Mouse (Mus musculus) c-Kit-positive CD71-positive TER-119-positive erythroid progenitor cells, embryonic 14.5 days (primary cell): ENCODE data around the gene BC030500.

Experiments
- DNase-seq: peaks from one replicate; pipeline ENCODE4 v3.0.0-alpha.2; 2013; ENCODE audit warnings: low spot score

Gene BC030500

DNA sequence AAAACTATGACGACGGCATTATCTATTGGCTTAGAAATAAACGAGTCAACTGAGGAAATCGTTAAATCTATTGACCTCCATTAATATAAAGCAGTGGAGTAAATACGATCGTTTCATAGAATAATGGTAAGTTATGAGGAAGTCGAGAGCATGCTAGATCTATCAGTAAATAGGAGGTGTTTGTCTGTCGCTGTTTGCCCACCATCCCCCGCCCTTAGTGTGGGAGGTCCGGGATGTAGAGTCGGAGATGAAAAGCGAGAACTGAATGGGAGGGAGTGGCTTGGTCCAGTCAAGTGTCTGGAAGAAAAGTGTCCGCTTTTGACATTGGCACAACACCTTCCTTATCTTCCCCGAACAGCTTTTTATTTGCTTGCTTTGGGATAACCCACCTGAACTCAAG is at the start of gene BC030500:
Gene BC030500 (plus strand): TSS at position 79 of the 400 bp plus-strand sequence.
- no peak for DNase-seq

DNA sequence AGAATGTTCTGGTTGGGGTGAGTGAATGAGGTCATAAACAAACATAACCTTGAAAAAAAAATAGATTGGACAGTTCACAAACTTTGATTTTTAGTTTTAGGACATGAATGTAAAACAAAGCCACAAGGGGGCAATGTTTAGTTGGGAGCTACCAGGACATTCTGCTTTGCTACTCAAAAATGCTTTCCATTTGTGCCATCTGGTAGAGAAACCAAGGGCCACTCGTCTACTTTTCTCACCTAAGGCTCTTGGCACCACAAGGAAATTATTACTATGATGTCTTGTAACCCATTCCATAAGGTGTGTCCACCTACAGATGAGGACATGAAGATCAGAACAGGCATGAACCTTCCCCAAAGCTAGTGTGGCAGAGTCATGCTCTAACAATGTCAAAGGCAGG is 25.1 kb upstream of the BC030500 start:
- no peak for DNase-seq

DNA sequence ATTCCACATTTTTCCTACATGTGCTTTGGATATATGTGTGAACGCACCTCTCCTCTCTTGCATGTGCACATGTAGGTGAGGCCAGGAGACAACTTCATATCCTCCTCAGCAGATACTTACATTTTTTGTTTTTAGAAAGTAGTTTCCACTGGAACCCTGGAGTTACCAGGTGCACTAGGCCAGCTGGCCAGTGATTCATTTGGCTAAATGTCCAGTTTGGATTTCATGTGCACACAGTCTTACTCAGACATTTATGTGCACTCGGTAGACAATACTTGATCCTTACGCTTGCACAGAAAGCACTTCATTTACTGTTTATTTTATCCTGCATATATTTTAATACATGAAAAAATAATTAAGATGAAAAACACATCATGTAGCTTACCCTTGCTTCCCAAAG is 21.0 kb upstream of the BC030500 start:
- no peak for DNase-seq

DNA sequence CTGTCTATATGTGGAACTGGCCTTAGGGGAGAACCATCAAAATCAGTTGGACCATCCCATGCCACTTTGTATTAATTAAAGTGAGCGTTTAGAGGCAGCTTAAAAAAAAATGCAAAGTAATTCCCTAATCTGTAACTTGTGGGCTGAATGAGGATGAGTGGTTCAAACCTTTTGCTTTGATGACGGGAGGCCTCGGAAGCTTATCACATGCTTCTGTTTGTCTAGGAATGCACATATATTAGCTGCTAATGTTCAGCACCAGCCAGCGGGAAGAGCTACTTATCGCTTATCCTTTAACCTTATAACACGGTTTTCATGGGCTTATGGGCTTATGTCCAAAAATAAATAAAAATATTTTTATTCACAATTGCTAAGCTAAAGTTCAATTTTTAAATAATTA is 15.6 kb upstream of the BC030500 start:
- no peak for DNase-seq

DNA sequence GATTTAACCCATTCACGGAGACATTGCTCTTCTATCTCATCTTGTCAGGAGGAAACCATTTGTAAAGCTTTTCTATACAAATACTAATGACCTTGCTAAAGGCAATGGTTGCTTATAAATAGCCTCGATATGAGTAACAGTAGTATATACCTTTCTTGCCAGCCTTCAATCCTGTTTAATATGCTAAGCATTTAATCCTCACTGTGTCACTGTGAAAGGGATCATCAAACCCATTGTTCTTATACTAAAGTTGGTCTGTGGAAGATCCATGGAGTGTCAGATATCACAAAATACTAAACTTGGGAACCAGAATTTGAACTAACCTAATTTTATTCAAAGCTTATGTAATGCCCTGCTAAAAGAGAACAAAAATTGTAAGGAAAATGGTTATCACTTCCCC is 7.1 kb upstream of the BC030500 start:
- DNase-seq, result no peak

DNA sequence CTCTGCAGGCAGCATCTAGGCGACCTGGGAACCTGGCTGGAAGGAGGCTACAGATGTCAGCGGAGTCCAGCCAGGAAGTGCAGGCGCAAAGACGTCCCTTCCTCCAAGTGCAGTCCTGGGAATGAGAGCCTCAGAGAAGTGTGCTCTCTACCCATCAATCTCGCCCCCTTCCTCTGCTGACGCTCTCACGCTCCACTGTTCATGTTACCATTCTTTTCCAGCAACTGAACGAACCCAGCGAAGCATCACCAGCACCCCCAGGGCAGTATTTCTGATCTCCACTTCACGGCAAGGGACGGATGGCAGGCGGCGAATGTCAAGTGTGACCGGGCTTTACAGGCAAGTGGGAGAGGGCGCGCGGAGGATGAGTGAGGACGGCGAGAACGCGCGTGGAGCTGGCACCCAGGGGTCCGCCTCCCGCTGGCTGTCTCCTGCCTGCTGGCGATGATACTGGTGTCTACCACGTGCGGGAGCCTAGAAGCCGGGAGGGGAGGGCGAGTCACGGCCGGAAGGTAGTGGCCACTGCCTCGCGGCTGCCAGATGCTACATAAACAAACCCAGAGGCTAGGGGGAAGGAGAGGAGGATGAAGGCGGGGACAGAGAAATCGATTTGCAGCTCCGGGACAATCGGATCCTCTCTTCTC is 763 bp downstream of the BC030500 start, which contains the start of gene Galntl6:
Gene Galntl6 (minus strand): TSS at position 445 of the 644 bp plus-strand sequence.
- no peak for DNase-seq

DNA sequence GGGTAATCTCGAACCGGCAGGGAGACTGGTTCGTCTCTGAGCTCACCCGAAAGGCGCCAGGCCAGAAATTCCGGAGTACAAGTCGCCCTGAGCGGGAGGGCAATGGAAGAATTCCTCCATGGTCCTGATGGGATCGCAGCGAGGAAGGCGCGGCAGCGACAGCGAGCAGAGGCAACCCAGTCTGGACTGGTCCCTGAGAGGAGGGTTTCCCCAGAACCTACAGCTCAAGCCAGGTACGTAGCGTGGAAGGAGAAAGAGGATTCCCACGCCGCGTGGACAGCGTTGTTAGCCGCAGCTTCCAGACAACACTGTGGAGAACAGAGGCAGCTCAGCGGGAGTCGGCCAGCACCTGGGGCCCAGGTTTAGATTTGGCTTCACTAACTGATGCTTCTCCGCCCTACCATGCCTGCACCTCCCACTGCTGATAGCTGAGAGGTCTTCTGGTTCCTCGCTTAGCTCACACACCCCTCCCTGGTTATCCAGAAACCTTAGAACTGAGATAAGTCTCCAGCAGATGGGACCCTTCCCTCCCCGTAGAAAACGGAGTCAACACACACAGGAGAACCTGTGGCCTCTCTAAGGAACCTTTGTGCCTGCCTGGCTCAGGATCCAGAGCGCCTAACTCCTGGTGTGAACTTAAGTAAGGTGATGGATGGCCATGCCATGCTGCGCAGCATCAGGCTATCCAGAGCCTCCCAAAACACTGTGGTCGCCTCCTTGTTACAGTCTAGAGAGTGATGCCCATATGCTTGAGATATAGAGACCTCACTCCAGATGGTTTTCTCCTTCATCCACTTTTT is 1.5 kb downstream of the BC030500 start:
- no peak for DNase-seq

DNA sequence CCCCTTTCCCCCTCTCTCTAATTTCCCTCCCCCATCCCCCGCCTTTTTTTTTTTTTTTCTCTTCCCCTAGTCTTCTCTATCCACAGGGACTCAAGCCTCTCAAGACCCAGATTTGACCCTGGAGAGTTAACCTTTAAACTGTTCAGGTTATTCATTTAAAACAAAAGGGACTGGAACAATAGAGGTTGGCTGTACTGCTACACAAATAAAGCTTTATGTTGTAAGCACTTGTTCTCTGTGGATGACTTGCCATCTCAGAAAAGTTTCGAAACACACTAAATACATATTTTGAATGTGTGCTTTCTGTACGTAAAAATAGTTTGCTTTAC is 2.0 kb downstream of the BC030500 start:
- no peak for DNase-seq

DNA sequence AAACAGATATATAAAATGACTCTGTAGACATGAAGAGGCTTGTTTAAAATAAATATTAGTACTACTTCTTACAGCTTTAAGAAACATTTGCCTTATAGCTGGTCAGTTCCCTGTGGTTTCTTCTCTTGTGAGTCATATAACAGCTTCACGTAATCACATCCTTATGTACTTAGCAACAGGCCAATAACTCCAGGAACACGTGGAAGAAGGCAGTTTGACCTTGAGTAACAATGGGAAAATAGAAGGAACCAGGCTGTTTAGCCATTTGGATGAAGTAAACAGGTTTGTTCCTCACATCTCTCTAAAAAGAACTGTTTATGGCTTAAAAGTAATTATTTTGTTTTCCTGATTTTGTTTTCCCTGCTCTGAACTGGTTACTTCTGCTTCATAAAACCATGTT is 3.6 kb downstream of the BC030500 start:
- no peak for DNase-seq

DNA sequence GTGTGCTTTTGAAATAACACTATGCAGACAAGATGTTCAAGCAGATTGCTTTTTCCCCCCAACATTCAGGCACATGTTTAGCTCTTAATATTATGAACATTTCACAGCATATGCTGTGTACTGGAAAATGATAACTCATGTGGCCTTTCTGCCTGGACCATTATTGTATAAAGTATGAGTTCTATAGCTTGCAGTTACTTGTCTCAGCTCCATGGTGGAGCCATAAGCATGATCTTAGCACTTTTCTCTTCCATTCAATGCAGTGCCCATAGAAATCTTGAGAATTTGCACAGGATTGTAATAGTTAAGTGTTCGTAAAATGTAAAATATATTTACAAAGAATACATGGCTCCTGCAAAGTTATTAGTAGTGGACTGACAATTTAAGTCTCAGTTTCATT is 19.5 kb downstream of the BC030500 start:
- DNase-seq, result no peak

DNA sequence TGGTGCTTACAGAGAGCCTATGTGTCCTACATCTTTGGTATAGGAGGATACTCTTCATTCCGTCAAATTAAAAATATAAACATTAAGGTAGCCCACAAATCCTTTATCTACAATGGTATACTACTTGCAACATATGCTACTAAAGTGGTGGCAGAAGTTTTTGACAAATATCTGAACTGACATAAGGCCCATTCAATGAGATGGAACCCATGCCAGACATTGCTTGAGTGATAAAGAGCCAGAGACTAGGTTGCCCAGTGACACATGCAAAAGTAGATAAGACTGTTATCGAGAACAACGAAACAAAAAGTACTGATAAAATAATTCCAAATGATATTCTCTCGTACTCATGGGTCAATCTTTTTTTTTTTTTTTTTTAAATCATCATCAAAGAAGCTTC is 32.2 kb downstream of the BC030500 start:
- DNase-seq, result no peak

DNA sequence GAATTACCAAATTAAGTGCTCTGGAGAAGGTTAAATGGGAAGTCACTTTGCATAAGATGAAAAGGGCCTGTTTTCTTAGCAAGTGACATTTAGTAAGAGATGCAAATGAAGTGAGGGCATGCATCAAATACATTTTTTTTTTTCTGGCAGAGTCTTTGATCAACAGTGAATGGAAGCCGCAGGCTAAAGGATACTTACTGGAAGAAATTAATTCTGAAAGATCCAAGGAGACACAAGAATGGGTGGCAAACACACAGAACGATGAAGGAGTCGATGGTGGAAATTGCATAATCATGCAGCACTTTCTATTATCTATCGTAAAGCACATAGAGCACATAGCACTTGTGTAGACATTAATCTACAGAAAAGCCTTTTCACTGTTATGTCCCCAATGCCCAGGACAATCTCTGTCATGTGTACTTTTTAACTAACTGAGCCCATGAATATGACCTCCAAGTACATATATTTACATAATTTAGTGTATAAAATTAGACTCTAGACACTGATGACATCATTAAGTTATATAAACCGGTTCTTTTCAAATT is 45.7 kb downstream of the BC030500 start:
- DNase-seq, result no peak
